Mouse (Mus musculus): ENCODE results near the gene Ripply3. TPM values are rescaled to one million over a fixed set of nuclear protein-coding genes. Genes with fewer than 3 reads are reported as not detected.
"Not testable (repeated sequence)": the region's sequence is repeated elsewhere in the genome, so short reads cannot be mapped to it uniquely, and the experiment has no call there.

Gene Ripply3
- total RNA-seq, 1 experiment from 2014 or later, result not detected

GRCm38 (mm10) chr16:94313229-94314030 is 14.8 kb upstream of the Ripply3 start, which contains the start of gene Hlcs:
TSS of gene Hlcs (minus strand) at chr16:94313571.
- peak; percentile 80 for ATAC-seq (replicated peaks; ENCODE audit: low read depth, poor library complexity, severe bottlenecking)

- ATAC-seq (replicated peaks; ENCODE audit: low read depth, poor library complexity, severe bottlenecking), result no peak
Measured at GRCm38 (mm10) chr16:94314626-94315025, 13.6 kb upstream of the Ripply3 start.

GRCm38 (mm10) chr16:94315215-94315614 is 13.0 kb upstream of the Ripply3 start:
- no peak for ATAC-seq (replicated peaks; ENCODE audit: low read depth, poor library complexity, severe bottlenecking)

- no peak; the same call in 1 of the 2 replicates for ATAC-seq (replicated peaks; ENCODE audit: low read depth, poor library complexity, severe bottlenecking)
Measured at GRCm38 (mm10) chr16:94317752-94318151, 10.5 kb upstream of the Ripply3 start.

- ATAC-seq (replicated peaks; ENCODE audit: low read depth, poor library complexity, severe bottlenecking), result 0 out of 2 replicates have a peak, but pooled peaks have one; percentile 16
Measured at GRCm38 (mm10) chr16:94320223-94320622, 8.0 kb upstream of the Ripply3 start.

GRCm38 (mm10) chr16:94323681-94324080 is 4.5 kb upstream of the Ripply3 start:
- no peak for ATAC-seq (replicated peaks; ENCODE audit: low read depth, poor library complexity, severe bottlenecking)

- no peak for ATAC-seq (replicated peaks; ENCODE audit: low read depth, poor library complexity, severe bottlenecking)
Measured at GRCm38 (mm10) chr16:94326008-94326407, 2.2 kb upstream of the Ripply3 start.

- ATAC-seq (replicated peaks; ENCODE audit: low read depth, poor library complexity, severe bottlenecking), result peak; percentile 30
Measured at GRCm38 (mm10) chr16:94328881-94329867, 954 bp downstream of the Ripply3 start.

GRCm38 (mm10) chr16:94330429-94330828 is 2.2 kb downstream of the Ripply3 start:
- ATAC-seq (replicated peaks; ENCODE audit: low read depth, poor library complexity, severe bottlenecking), result no peak

GRCm38 (mm10) chr16:94331233-94331885 is 3.1 kb downstream of the Ripply3 start:
- ATAC-seq (replicated peaks; ENCODE audit: low read depth, poor library complexity, severe bottlenecking), result no peak

- ATAC-seq (replicated peaks; ENCODE audit: low read depth, poor library complexity, severe bottlenecking), result peak; percentile 74
Measured at GRCm38 (mm10) chr16:94331886-94332252, 3.6 kb downstream of the Ripply3 start.

- ATAC-seq (replicated peaks; ENCODE audit: low read depth, poor library complexity, severe bottlenecking), result no peak
Measured at GRCm38 (mm10) chr16:94335656-94336055, 7.4 kb downstream of the Ripply3 start.

- ATAC-seq (replicated peaks; ENCODE audit: low read depth, poor library complexity, severe bottlenecking), result not testable (repeated sequence)
Measured at GRCm38 (mm10) chr16:94339164-94340160, 11.2 kb downstream of the Ripply3 start.

- no peak for ATAC-seq (replicated peaks; ENCODE audit: low read depth, poor library complexity, severe bottlenecking)
Measured at GRCm38 (mm10) chr16:94345733-94346132, 17.5 kb downstream of the Ripply3 start.

- ATAC-seq (replicated peaks; ENCODE audit: low read depth, poor library complexity, severe bottlenecking), result no peak
Measured at GRCm38 (mm10) chr16:94347080-94347731, 19.0 kb downstream of the Ripply3 start.

GRCm38 (mm10) chr16:94348779-94349178 is 20.6 kb downstream of the Ripply3 start:
- no peak for ATAC-seq (replicated peaks; ENCODE audit: low read depth, poor library complexity, severe bottlenecking)

- ATAC-seq (replicated peaks; ENCODE audit: low read depth, poor library complexity, severe bottlenecking), result peak; percentile 74
Measured at GRCm38 (mm10) chr16:94349588-94350286, 21.5 kb downstream of the Ripply3 start.

GRCm38 (mm10) chr16:94350287-94350677 is 22.1 kb downstream of the Ripply3 start:
- ATAC-seq (replicated peaks; ENCODE audit: low read depth, poor library complexity, severe bottlenecking), result no peak

Data from common myeloid progenitor, adult 5-6 weeks (primary cell).